Mouse (Mus musculus): ENCODE results near the gene Tubb5. TPM values are rescaled to one million over a fixed set of nuclear protein-coding genes. Genes with fewer than 3 reads are reported as not detected.

Gene Tubb5
- polyA plus RNA-seq, 1 experiment = 1,522 TPM

DNA sequence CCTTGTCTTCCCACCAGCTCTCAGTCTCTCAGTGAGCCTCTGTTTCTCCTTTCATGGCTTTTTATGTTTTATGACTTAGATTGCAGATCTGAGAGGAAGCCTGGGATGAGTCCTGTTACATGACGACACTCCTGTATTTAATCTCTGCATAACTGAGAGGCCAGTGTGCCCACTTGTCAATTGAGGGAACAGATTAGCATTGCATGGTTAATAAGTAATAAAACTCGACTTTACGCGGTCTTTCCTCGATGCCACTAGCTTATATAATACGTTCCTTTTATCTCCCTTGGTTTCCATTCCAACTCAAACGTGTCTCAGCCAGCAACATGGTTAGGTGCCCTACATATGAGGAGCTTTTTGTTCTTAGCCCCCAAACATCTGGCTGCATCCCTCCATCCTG, 22.3 kb downstream of the Tubb5 start:
- no peaks in the 10 kb centered on the region; the same call in 1 of the 2 replicates for H3K27me3 ChIP-seq (ENCODE audit: control insufficient read depth, insufficient read depth, low read length)
- TF ChIP-seq POLR2A (IDR thresholded peaks at IDR 0.05; ENCODE audit: control insufficient read depth, extremely low read depth, insufficient read depth, low read length, poor library complexity) = no peak
- no peak for TF ChIP-seq CTCF (IDR thresholded peaks at IDR 0.05; ENCODE audit: borderline replicate concordance, control insufficient read depth, extremely low read depth, insufficient read depth, low read length, poor library complexity)
- DNase-seq = no peak
- no peak overlapping the region for H3K4me3 ChIP-seq (ENCODE audit: control insufficient read depth, insufficient read depth, low read length)
- WGBS = 89% methylated on average over 7 of the region's 7 CpGs
- peaks cover 4% of the 10 kb centered on the region for H3K4me1 ChIP-seq (replicated peaks; ENCODE audit: control insufficient read depth, insufficient read depth, low read length)
- no peaks in the 10 kb centered on the region for H3K36me3 ChIP-seq (ENCODE audit: control insufficient read depth, insufficient read depth, low read length)
- H3K27ac ChIP-seq (ENCODE audit: control insufficient read depth, insufficient read depth, low read length) = no peak overlapping the region

DNA sequence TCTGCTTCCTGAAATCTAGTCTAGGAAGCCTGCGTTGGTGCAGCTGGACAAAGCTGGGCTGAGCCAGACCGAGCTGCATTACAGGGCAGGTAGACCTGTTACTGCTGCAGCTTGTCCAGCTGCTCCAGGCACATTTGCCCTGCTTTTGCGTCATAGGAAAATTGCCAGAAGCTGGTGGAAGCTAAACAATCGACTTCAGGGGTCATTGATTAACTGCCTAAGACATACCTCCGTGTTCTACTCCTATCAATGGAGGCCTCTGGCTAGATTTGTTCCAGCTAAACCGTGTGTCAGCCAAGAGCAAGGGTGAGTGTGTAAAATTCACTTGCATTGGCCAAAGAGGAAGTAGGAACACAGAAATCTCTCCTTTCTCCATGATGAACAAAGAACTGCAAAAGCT, 23.4 kb downstream of the Tubb5 start:
- H3K4me3 ChIP-seq (ENCODE audit: control insufficient read depth, insufficient read depth, low read length) = no peak overlapping the region
- H3K27me3 ChIP-seq (ENCODE audit: control insufficient read depth, insufficient read depth, low read length) = no peaks in the 10 kb centered on the region
- H3K27ac ChIP-seq (ENCODE audit: control insufficient read depth, insufficient read depth, low read length) = no peak overlapping the region
- no peak for DNase-seq
- H3K36me3 ChIP-seq (ENCODE audit: control insufficient read depth, insufficient read depth, low read length) = no peaks in the 10 kb centered on the region
- WGBS = 68% methylated on average over 6 of the region's 6 CpGs
- H3K4me1 ChIP-seq (replicated peaks; ENCODE audit: control insufficient read depth, insufficient read depth, low read length) = no peaks in the 10 kb centered on the region; the same call in 1 of the 2 replicates
- TF ChIP-seq CTCF (IDR thresholded peaks at IDR 0.05; ENCODE audit: borderline replicate concordance, control insufficient read depth, extremely low read depth, insufficient read depth, low read length, poor library complexity) = no peak
- no peak for TF ChIP-seq POLR2A (IDR thresholded peaks at IDR 0.05; ENCODE audit: control insufficient read depth, extremely low read depth, insufficient read depth, low read length, poor library complexity)

DNA sequence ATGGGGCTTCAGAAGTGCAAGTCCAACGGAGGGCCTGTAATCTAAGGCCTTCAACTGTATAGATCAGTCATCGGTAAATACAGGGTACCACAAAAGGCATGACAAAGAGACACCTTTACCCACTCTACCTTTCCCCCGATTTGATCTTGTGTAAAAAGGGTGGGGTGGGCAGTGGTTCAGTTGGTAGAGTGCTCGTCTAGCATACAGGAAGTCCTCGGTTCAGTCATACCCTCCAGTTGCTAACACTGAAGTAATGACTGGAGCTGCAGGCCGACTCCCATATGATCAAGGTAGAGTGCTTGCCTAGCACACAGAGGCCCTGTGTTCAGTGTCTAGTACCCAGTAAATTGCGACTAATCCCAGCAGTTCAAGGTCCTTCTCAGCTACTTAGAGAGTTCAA, 24.5 kb downstream of the Tubb5 start:
- H3K4me3 ChIP-seq (ENCODE audit: control insufficient read depth, insufficient read depth, low read length) = no peak overlapping the region
- no peaks in the 10 kb centered on the region for H3K27me3 ChIP-seq (ENCODE audit: control insufficient read depth, insufficient read depth, low read length)
- DNase-seq = peak; percentile 23
- no peak for TF ChIP-seq CTCF (IDR thresholded peaks at IDR 0.05; ENCODE audit: borderline replicate concordance, control insufficient read depth, extremely low read depth, insufficient read depth, low read length, poor library complexity)
- no peak for TF ChIP-seq POLR2A (IDR thresholded peaks at IDR 0.05; ENCODE audit: control insufficient read depth, extremely low read depth, insufficient read depth, low read length, poor library complexity)
- H3K4me1 ChIP-seq (replicated peaks; ENCODE audit: control insufficient read depth, insufficient read depth, low read length) = no peaks in the 10 kb centered on the region; the same call in 1 of the 2 replicates
- no peaks in the 10 kb centered on the region for H3K36me3 ChIP-seq (ENCODE audit: control insufficient read depth, insufficient read depth, low read length)
- 18% methylated on average over 7 of the region's 7 CpGs for WGBS
- no peak overlapping the region for H3K27ac ChIP-seq (ENCODE audit: control insufficient read depth, insufficient read depth, low read length)

DNA sequence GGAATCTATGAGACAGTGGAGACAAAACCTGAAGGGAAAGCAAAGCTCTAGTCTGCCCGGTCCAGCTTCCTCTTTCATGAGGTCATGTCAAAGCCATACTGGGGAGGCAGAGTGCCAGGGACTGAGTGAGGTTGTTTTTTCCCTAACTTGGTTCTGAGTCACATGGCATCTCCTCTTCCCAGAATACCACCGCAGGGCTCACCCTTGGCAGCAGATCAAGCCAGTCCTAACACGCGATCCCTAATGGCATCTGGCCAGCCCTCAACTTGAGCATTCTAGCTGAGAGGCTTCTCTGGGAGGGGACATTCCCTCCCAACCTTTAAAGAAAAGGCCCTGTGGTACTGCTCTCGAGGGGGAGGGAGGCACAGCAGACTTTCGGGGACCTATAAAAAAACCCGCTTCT, 24.9 kb downstream of the Tubb5 start:
- no peaks in the 10 kb centered on the region; the same call in 1 of the 2 replicates for H3K4me1 ChIP-seq (replicated peaks; ENCODE audit: control insufficient read depth, insufficient read depth, low read length)

DNA sequence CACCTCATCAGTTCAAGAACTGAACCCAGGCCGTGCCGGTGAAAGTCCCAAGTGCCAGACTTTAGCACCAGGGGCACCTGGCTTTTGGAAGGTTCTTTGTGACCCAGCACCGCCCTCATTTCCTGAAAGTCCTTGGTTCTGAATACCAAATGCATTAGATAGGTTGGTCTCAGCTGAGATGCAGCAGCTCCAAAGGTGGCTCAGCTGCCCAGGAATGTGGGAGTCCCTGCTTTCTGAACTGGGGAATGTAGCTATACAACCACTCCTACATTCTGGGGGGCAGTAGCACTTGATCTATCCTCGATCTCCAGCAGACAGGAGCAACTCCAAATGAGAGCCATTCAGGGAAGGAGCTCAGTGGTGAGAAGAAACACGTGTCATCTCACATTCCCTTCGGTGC, 25.4 kb downstream of the Tubb5 start:
- no peak for DNase-seq
- no peaks in the 10 kb centered on the region for H3K27me3 ChIP-seq (ENCODE audit: control insufficient read depth, insufficient read depth, low read length)
- H3K4me1 ChIP-seq (replicated peaks; ENCODE audit: control insufficient read depth, insufficient read depth, low read length) = no peaks in the 10 kb centered on the region; the same call in 1 of the 2 replicates
- H3K36me3 ChIP-seq (ENCODE audit: control insufficient read depth, insufficient read depth, low read length) = no peaks in the 10 kb centered on the region
- no peak for TF ChIP-seq CTCF (IDR thresholded peaks at IDR 0.05; ENCODE audit: borderline replicate concordance, control insufficient read depth, extremely low read depth, insufficient read depth, low read length, poor library complexity)
- no peak for TF ChIP-seq POLR2A (IDR thresholded peaks at IDR 0.05; ENCODE audit: control insufficient read depth, extremely low read depth, insufficient read depth, low read length, poor library complexity)
- H3K4me3 ChIP-seq (ENCODE audit: control insufficient read depth, insufficient read depth, low read length) = no peak overlapping the region
- peak overlapping the region; percentile 26 for H3K27ac ChIP-seq (ENCODE audit: control insufficient read depth, insufficient read depth, low read length)
- 75% methylated on average over 6 of the region's 6 CpGs for WGBS

More for the DNA sequence above, 24.9 kb downstream of the Tubb5 start:
- H3K4me3 ChIP-seq (ENCODE audit: control insufficient read depth, insufficient read depth, low read length) = no peak overlapping the region
- peak overlapping the region; percentile 26 for H3K27ac ChIP-seq (ENCODE audit: control insufficient read depth, insufficient read depth, low read length)
- H3K27me3 ChIP-seq (ENCODE audit: control insufficient read depth, insufficient read depth, low read length) = no peaks in the 10 kb centered on the region
- no peak for TF ChIP-seq CTCF (IDR thresholded peaks at IDR 0.05; ENCODE audit: borderline replicate concordance, control insufficient read depth, extremely low read depth, insufficient read depth, low read length, poor library complexity)
- no peak for TF ChIP-seq POLR2A (IDR thresholded peaks at IDR 0.05; ENCODE audit: control insufficient read depth, extremely low read depth, insufficient read depth, low read length, poor library complexity)
- no peak for DNase-seq
- H3K36me3 ChIP-seq (ENCODE audit: control insufficient read depth, insufficient read depth, low read length) = no peaks in the 10 kb centered on the region
- WGBS = 33% methylated on average over 7 of the region's 7 CpGs

DNA sequence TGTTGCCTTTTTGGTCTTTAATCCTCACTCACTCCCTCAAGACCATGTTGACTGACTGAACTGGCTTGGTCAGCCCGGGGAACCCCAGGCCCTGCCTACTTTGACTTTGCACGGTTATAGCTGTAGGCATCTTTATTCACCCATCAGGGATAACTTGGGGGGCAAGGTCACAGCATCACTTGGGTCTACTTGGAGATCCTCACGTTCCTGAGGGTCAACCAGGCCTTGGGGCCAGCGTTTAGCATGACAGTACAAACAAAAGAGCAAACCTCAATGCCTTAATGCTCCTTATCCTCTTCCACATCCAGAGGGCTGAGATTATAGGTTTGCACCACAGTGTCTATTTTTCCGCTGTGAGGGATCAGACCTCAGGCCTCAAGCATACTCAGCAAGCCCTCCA, 25.8 kb downstream of the Tubb5 start:
- Histone ChIP-seq H3K4me3 (ENCODE audit: control insufficient read depth, insufficient read depth, low read length) (no peak overlapping the region), H3K27ac (ENCODE audit: control insufficient read depth, insufficient read depth, low read length) (no peak overlapping the region), H3K27me3 (ENCODE audit: control insufficient read depth, insufficient read depth, low read length) (no peaks in the 10 kb centered on the region), H3K36me3 (ENCODE audit: control insufficient read depth, insufficient read depth, low read length) (no peaks in the 10 kb centered on the region), H3K4me1 (replicated peaks; ENCODE audit: control insufficient read depth, insufficient read depth, low read length) (no peaks in the 10 kb centered on the region; the same call in 1 of the 2 replicates)
- no peak for DNase-seq
- TF ChIP-seq POLR2A (IDR thresholded peaks at IDR 0.05; ENCODE audit: control insufficient read depth, extremely low read depth, insufficient read depth, low read length, poor library complexity) (no peak), CTCF (IDR thresholded peaks at IDR 0.05; ENCODE audit: borderline replicate concordance, control insufficient read depth, extremely low read depth, insufficient read depth, low read length, poor library complexity) (no peak)
- WGBS = 93% methylated on average over 5 of the region's 5 CpGs
